Mouse (Mus musculus) kidney, adult 2 months (tissue): ENCODE results near the gene Gmnn. TPM values are rescaled to one million over a fixed set of nuclear protein-coding genes. Genes with fewer than 3 reads are reported as not detected.
A peak's percentile ranks its signal among the peaks of the same experiment; 100 is the strongest.

ENCODE experiments used
- DNase-seq: peaks from one replicate; pipeline ENCODE4 v3.0.0; 2021
- H3K27ac ChIP-seq: fragments of 200-500 bp; 2 replicates; pipeline ENCODE4 v1.5.1; 2012; ENCODE audit warnings: low read depth, low read length, control low read depth, inconsistent platforms; ENCODE audit not compliant: insufficient read depth
- H3K27me3 ChIP-seq: fragments of 200-500 bp; replicated peaks from 2 replicates; pipeline ENCODE4 v1.6.1; 2012; ENCODE audit warnings: mild to moderate bottlenecking, moderate library complexity, low read length, inconsistent platforms; ENCODE audit not compliant: control insufficient read depth, insufficient read depth
- H3K36me3 ChIP-seq: fragments of 200-500 bp; 2 replicates; pipeline ENCODE4 v1.6.1; 2012; ENCODE audit warnings: mild to moderate bottlenecking, moderate library complexity, low read length, inconsistent platforms; ENCODE audit not compliant: control insufficient read depth, insufficient read depth
- H3K4me1 ChIP-seq: fragments of 200-500 bp; 2 replicates; pipeline ENCODE4 v1.6.1; 2011; ENCODE audit warnings: low read length; ENCODE audit not compliant: control insufficient read depth, insufficient read depth
- H3K4me3 ChIP-seq: fragments of 200-500 bp; 2 replicates; pipeline ENCODE4 v1.5.1; 2011; ENCODE audit warnings: mild to moderate bottlenecking, low read depth, low read length, control low read depth; ENCODE audit not compliant: insufficient read depth
- CTCF ChIP-seq: fragments of 200-500 bp; conservative IDR thresholded peaks from 2 replicates; pipeline ENCODE4 v1.5.1; 2011; ENCODE audit warnings: low read depth, mild to moderate bottlenecking, control low read depth, low read length, moderate library complexity, mixed read lengths; ENCODE audit not compliant: insufficient read depth, insufficient read length
- POLR2A ChIP-seq: fragments of 200-500 bp; IDR thresholded peaks from one replicate; pipeline ENCODE4 v1.6.1; 2011; ENCODE audit warnings: low read depth, low read length, control low read depth
- WGBS: fragments of 180-500 bp; shearing (Covaris S2); methylation state at CpG from one replicate; pipeline ENCODE4 v1.1.7; 2018; 5-methylcytosine and 5-hydroxymethylcytosine counted together
- polyA plus RNA-seq: library from polyadenylated mRNA; depleted of rRNA; stranded (reverse); fragments of >200 nt; gene quantifications from 2 replicates; pipeline ENCODE4 v1.2.3, GENCODE M21; 2012

The Gmnn gene
- polyA plus RNA-seq, 1 experiment, result 7.1 TPM

GRCm38 (mm10) chr13:24741028-24741427, 20.7 kb downstream of the Gmnn start, which contains the start of gene Armh2:
Gene Armh2, plus strand, starts transcription at chr13:24741232.
- no peaks in the 10 kb centered on the region for H3K4me1 ChIP-seq
- H3K27ac ChIP-seq, result no peak within 1 kb of the TSS
- no peaks in the 10 kb centered on the region for H3K27me3 ChIP-seq
- H3K36me3 ChIP-seq, result no peaks in the 10 kb centered on the region
- no peak within 1 kb of the TSS for H3K4me3 ChIP-seq
- TF ChIP-seq POLR2A, result no peak
- 92% methylated on average over 10 of the region's 10 CpGs for WGBS
- no peak for DNase-seq

GRCm38 (mm10) chr13:24735608-24736131, 26.1 kb downstream of the Gmnn start:
- Histone ChIP-seq H3K27me3 (no peaks in the 10 kb centered on the region), H3K4me3 (no peak overlapping the region), H3K4me1 (no peaks in the 10 kb centered on the region), H3K36me3 (no peaks in the 10 kb centered on the region), H3K27ac (no peak overlapping the region)
- 60% methylated on average over 6 of the region's 6 CpGs for WGBS
- TF ChIP-seq POLR2A (no peak), CTCF (no peak)
- DNase-seq, result no peak

GRCm38 (mm10) chr13:24734502-24734901, 27.2 kb downstream of the Gmnn start:
- no peak overlapping the region for H3K4me3 ChIP-seq
- H3K4me1 ChIP-seq, result no peaks in the 10 kb centered on the region
- no peaks in the 10 kb centered on the region for H3K27me3 ChIP-seq
- H3K27ac ChIP-seq, result no peak overlapping the region
- no peak for DNase-seq
- TF ChIP-seq POLR2A (no peak), CTCF (no peak)
- WGBS, result 90% methylated on average over 5 of the region's 5 CpGs
- no peaks in the 10 kb centered on the region for H3K36me3 ChIP-seq

GRCm38 (mm10) chr13:24729128-24729527, 32.6 kb downstream of the Gmnn start:
- H3K27me3 ChIP-seq, result no peaks in the 10 kb centered on the region
- no peaks in the 10 kb centered on the region for H3K36me3 ChIP-seq
- H3K4me3 ChIP-seq, result no peak overlapping the region
- no peak for TF ChIP-seq CTCF
- TF ChIP-seq POLR2A, result no peak
- WGBS, result 90% methylated on average over 5 of the region's 5 CpGs
- no peak for DNase-seq
- no peak overlapping the region for H3K27ac ChIP-seq
- H3K4me1 ChIP-seq, result no peaks in the 10 kb centered on the region

GRCm38 (mm10) chr13:24724395-24724759, 37.3 kb downstream of the Gmnn start:
- TF ChIP-seq CTCF (no peak), POLR2A (no peak)
- peaks cover 5% of the 10 kb centered on the region; the same call in 1 of the 2 replicates for H3K4me1 ChIP-seq
- H3K27ac ChIP-seq, result no peak overlapping the region
- no peaks in the 10 kb centered on the region for H3K27me3 ChIP-seq
- H3K36me3 ChIP-seq, result no peaks in the 10 kb centered on the region
- 32% methylated on average over 4 of the region's 4 CpGs for WGBS
- no peak overlapping the region for H3K4me3 ChIP-seq
- no peak for DNase-seq

- Histone ChIP-seq H3K4me1 (peaks cover 5% of the 10 kb centered on the region; the same call in 1 of the 2 replicates), H3K36me3 (no peaks in the 10 kb centered on the region), H3K4me3 (no peak overlapping the region), H3K27ac (no peak overlapping the region), H3K27me3 (no peaks in the 10 kb centered on the region)
- DNase-seq, result peak; percentile 59
- 37% methylated on average over 8 of the region's 8 CpGs for WGBS
- TF ChIP-seq POLR2A, result no peak
- TF ChIP-seq CTCF, result no peak
These were observed 37.9 kb downstream of the Gmnn start for GRCm38 (mm10) chr13:24723699-24724394.

GRCm38 (mm10) chr13:24721502-24721901, 40.2 kb downstream of the Gmnn start:
- Histone ChIP-seq H3K27me3 (no peaks in the 10 kb centered on the region), H3K36me3 (no peaks in the 10 kb centered on the region), H3K4me1 (peaks cover 8% of the 10 kb centered on the region; the same call in 1 of the 2 replicates), H3K27ac (no peak overlapping the region), H3K4me3 (no peak overlapping the region)
- no peak for TF ChIP-seq CTCF
- TF ChIP-seq POLR2A, result no peak
- DNase-seq, result peak; percentile 15
- 72% methylated on average over 10 of the region's 10 CpGs for WGBS
